Mouse (Mus musculus): ENCODE data around the gene Pex11g.

DNA sequence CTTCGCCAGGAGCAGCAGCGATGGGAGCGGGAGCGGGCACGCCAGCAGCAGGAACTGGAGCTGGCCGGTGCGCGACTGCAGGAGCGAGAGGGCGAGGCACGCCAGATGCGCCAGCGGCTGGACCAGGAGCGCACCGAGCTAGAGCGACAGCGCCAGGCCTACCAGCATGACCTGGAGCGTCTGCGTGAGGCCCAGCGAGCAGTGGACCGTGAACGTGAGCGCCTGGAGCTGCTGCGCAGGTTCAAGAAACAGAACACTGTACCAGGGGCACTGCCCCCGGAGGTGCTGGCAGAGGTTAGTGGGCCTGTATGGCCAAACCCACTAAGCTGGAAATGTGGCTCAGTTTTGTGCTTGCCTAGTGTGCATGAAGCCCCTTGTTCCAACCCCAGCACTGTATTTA, 15.5 kb downstream of the Pex11g start:
- TF ChIP-seq CTCF (IDR thresholded peaks at IDR 0.05; ENCODE audit: low read depth, low read length) (no peak), GATA1 (IDR thresholded peaks at IDR 0.05; ENCODE audit: borderline replicate concordance, low read length) (no peak)

Measured in G1E (cell line).